Mouse (Mus musculus) lung, postnatal 4 days (tissue): ENCODE measurements around the gene Lsm8.
"Not testable (repeated sequence)": the region's sequence is repeated elsewhere in the genome, so short reads cannot be mapped to it uniquely, and the experiment has no call there.

Experiments
- DNase-seq, 2 experiments: peaks; one replicate each; pipeline ENCODE4 v3.0.0; 2021

Gene Lsm8

DNA sequence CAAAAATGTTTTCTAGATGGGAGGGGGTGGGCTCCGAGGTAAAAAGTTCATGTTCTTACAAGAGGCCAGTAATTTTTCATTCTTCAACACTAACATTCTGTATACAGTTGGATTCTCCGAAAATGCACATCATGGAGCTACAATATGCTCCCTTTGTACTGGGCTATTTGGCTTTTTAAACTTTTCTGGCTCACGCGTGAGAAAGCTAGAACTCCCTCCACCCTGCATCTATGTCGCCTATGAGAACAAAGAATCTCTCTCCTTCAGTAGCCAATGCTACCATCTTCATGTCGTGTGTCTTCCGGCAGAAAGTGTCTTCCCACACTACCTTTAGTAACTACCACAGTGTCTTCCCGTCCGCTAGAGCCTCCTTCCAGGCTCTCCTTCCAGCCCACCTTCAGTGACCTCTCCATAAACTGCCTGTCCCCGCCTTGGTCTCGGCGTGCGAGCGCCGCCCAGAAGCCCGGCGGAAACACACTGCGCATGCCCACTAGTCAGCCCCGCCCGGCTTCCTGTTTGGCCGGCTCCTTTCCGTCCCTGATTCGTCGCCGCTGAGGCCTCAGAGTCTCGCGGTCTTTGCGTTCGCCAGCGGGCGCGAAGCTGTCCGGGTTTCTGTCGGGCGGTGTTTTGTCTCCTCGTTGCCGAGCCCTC, at the start of gene Lsm8:
Gene Lsm8, plus strand, starts transcription at position 529 of the 651 bp plus-strand sequence.
- peak; percentile 98 for DNase-seq

GRCm38 (mm10) chr6:18800869-18801511, 47.4 kb upstream of the Lsm8 start:
- DNase-seq = no peak

GRCm38 (mm10) chr6:18812623-18813022, 35.8 kb upstream of the Lsm8 start:
- DNase-seq = no peak

DNA sequence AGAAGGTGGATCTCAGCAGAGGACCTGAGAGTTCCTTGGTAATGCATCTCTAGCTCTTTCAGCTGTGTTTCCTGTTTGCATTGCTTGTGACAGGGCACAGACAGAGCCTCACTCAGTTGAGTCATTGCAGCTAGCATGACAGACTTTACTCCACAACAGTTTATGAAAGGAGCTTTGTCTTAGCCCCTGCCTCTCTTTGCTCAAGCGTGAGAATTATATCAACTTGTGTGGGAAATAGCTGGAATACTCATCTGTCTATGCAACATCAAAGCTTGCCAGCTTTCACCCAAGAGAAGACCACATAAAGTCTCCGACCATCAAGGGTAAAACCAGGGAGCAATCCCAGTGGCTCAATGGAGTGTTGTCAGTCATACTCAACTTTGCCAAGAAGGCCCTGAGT, 32.8 kb upstream of the Lsm8 start:
- DNase-seq = no peak

GRCm38 (mm10) chr6:18819343-18819742, 29.0 kb upstream of the Lsm8 start:
- peak in 1 of 2 experiments; percentile 30 for DNase-seq

- no peak for DNase-seq
These were observed 28.1 kb upstream of the Lsm8 start for GRCm38 (mm10) chr6:18820246-18820645.

- DNase-seq = no peak
These were observed 25.6 kb upstream of the Lsm8 start for GRCm38 (mm10) chr6:18822812-18823211.

DNA sequence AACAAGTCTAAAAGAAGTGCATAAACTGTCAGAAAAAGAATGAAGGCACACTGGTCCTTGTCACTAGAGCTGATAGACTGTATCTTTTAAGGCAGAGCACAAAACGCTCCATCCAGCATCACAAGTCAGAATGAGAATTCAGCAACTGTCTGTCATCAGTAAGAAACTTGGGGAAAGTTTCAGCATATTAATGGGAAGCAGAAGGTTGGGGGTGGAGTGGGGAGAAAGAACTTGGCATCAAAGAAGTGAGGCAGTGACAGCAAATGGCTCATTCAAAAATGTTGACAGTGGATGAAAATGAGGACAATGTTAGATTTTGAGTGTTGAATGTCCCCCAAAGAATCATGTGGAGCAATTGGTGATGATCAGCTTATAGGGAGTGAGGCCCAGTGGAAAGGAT, 15.4 kb upstream of the Lsm8 start:
- DNase-seq = no peak

DNA sequence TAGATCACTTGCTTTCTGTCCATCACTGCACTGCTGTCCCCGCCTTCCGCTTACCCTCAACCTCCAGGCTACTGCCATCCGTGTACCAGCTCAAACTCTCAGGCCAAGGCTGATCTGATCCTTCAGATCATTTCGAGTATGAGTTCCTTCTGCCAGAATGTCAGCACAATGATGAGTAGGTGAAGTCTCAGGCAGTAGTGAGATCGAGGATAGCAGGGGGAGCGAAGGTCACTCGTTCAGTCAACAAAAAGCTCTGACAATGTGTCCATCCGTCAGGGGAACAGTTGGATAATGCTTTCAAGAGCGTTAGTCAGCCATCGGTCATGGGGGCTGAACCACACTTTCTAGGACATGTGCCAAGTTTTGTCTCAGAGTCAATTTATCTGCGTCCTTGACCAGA, 3.9 kb upstream of the Lsm8 start:
- not testable (repeated sequence) for DNase-seq

GRCm38 (mm10) chr6:18845571-18845970, 2.8 kb upstream of the Lsm8 start:
- not testable (repeated sequence) for DNase-seq

GRCm38 (mm10) chr6:18848702-18849061, 303 bp downstream of the Lsm8 start:
- DNase-seq = no peak

DNA sequence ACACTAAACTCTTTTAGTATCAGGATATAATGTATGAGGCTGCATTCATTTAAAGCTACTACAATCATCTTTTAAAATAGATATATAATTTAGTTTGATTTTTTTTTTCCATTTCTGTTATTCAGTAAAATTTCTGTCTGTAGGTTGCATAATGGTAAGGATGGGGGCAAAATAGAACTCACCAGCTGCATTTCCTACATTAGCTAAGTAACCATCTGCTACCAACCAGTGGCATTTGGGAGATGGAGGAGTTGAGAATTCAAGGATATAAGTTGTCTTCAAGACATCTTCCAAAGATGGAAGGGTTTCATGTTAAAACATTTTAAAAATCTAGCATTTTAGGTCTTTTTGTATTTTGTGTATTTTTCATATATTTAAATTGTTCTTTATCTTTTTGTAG, 6.9 kb downstream of the Lsm8 start:
- no peak for DNase-seq

DNA sequence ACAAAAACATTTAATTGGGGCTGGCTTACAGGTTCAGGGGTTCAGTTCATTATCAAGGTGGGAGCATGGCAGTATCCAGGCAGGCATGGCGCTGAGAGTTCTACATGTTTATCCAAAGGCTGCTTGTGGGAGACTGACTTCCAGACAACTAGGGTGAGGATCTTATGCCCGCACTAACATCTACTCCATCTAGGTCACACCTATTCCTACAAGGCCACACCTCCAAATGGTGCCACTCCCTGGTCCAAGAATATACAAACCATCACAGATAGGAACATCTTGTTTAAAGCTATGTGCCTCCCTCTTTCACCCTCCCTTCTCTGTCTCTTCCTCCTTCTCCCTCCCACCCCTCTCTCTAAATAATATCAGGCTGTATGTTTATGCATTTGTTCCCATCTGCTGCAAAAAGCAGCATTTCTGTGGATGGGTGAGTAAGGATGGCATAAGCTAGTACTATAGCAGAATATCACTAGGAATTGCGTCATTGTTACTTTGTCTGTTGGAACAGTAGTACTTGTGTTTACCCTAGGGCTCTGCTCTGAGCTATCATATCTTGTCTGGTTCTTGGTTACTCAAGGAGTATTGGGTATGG, 8.2 kb downstream of the Lsm8 start:
- no peak for DNase-seq

DNA sequence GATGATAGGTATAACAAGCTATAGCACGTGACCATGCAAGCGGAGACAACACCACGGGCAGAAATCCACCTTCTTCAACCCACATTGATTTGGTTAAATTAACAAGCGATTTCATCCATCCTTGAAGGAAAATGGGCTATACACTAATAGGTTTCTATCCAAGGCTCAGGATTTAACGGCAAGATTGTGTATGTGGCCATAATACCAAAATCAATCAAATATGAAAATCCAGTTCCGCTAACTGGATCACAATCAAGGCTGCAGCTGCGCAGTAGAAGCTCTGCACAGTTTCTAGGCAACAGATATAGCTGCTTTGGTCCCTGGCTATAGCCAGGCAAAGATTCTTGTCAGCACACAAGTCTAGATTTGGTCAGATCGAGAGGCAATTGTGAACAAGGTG, 17.6 kb downstream of the Lsm8 start, which contains the start of gene Ankrd7:
Gene Ankrd7, plus strand, starts transcription at position 301 of the 400 bp plus-strand sequence.
- no peak for DNase-seq

- no peak for DNase-seq
These were observed 40.7 kb downstream of the Lsm8 start for GRCm38 (mm10) chr6:18889030-18889429.

DNA sequence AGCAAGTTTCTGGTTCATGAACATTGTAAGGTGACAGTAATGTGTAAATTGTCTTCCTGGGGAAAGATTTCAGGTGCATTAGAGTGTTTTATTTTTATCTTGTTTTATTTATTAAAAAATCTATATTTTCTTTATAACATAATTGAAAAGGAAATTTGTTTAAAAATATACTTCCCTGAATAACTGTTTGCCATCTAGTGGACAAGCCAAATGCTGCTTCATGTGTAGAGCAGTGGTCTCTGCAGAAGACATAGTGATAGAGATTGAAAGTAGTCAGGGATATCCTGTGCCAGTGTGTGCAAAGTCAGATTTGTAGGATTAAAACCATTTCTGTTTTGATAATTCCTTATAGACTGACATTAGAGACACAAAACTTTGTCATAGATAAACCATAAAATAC, 45.8 kb downstream of the Lsm8 start:
- no peak for DNase-seq
